Mouse (Mus musculus) thymus, postnatal 10 days (tissue): ENCODE measurements at regions not wholly inside any gene's neighbourhood (a gene's known extent, or its start where the extent isn't known, plus 50 kb on each side); places are given as distances from the start of the nearest gene placed in this dataset.
"Not testable (repeated sequence)": the region's sequence is repeated elsewhere in the genome, so short reads cannot be mapped to it uniquely, and the experiment has no call there.

Source experiments
- DNase-seq, 2 experiments: peaks; one replicate each; pipeline ENCODE4 v3.0.0; 2021; ENCODE audit warnings: low spot score in 2 of 2

DNA sequence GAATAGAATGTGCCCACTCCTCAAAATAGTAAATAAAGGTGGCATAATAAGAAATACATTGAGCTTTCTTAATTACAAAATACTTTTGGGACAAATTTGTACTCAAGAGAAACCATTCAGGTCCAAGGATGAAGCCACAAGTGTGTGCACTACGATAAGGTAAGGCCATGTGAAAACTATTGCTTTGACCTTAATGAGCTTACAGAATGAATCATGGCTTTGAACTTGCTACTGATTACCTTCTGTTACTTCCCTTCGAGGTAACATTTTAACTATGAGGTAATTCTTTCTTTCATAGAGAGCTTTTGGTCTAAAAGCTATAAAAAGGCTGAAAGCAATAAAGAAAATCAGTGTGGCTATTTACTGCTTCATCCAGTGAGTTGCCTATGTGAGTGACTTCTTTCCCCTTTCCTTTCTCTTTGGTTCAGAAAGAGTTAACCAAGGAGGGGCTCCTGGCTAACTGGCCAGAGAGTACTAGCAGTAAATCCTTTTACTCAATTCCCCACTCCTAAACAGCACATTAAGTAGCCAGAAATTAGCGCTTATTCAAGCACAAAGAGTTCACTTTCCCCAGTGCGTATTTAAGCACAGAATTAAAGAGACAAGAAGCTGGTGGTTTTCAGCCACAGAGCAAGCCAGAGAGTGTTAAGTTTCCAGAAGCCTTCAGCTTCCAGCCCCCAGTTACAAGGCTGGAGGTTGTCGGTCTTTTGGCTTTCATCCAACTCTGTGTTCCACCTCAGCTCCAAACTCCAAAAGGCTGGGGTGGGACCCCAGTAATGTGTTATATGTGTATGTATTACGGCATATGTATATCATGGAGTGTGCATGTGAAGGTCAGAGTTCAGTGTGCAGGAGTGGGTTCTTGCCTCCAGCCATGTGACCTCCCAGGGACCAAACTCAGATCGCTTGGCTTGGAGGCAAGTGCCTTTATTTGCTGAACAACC is 194.3 kb upstream of the Gm10131 start:
- DNase-seq, result no peak

DNA sequence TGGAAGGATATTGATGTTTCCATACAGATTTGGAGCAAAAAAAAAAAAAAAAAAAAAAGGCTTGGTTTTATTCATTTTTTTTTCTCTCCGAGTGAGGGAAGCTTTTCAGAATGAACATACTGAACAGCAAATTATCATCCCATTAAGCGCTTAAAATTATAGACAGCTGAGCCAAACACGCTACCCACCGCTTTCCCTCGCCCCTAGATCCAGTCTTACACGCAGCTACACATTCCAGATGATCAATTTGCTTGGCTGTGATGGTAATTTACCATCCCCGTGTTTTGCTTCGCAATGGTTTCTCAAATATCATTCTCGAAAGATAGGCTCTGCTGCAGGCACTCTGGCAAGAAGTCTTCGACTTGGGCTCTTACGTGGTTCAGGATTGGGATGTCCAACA is 192.3 kb upstream of the Gm10131 start:
- no peak for DNase-seq

DNA sequence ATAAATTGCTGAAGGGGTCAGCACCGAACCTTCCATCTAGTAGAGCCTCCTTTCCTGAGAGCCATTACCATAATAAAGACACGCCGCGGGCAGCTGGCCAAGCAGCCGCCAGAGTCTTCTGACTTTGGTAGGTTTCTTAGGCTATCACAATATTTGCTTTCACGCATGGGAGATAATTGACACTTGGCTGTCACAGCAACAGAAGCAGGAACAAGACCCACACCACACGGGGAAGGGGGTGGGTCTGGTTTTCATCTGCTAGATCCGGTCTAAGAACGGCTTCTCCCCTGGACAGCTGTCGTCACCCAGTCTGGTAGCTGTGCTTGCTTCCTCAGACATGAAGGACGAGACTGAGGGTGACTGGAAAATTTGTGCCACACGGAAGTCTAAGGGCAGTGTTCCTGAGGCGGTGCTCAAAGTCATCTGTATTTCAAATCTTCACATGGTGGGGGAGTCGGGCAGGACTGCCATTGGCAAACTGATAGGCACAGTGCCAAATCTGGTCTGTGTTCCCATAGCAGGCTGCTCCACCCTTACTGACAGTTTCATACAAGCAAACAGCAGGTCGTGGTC is 188.9 kb upstream of the Gm10131 start:
- no peak for DNase-seq

DNA sequence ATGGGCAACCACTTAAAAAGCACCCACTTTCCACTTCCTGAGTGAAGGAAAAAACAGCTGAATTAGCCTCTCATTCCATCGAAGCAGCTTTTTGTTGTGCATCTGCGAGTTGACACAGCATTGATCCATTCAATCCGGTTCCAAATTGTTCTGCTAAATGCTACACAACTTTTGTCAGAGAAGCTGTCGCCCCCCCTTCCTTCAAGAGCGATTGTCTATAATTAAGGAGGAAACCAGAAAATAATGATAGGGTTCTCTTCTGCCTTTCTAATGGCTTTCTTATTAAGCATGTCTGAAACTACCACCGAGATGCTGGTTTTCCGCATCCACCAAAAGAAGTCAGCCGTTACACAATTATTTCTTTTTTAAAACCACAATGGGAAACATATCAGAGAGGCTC is 183.2 kb upstream of the Gm10131 start:
- DNase-seq, result no peak

DNA sequence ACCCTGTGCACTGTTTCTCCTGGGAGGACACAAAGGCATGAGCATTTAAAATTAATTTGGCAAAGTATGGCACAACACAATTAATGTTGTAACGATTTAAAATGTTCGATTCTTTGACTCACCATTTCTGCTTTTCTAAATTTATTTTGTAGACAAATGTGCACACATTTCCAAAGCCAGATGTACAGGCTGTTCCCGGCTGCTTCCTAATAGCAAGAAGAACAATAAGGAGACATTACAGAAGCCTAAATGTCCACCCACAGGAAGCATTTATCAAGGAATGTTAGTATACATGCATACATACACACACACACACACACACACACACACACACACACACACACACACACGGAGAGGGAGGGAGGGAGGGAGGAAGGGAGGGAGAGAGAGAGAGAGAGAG is 179.1 kb upstream of the Gm10131 start:
- no peak for DNase-seq

DNA sequence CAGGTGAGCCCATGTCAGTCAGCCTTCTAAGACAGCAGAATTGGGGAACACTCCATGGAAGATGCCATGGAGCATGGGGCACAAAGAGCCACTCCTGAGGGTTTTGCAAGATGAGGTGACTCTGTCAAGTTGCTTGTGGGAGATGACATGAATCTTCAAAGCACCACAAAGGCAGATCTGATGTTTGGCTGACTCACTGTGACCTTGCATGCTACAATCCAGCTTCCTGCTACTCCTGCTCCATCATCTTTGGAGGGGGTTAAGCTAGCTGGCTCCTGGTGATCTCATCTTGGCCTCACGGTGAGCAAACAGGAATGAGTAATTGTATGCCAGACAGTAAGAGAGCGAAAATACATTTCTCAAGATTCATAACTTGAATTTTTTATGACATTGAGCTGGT is 176.3 kb upstream of the Gm10131 start:
- no peak for DNase-seq

DNA sequence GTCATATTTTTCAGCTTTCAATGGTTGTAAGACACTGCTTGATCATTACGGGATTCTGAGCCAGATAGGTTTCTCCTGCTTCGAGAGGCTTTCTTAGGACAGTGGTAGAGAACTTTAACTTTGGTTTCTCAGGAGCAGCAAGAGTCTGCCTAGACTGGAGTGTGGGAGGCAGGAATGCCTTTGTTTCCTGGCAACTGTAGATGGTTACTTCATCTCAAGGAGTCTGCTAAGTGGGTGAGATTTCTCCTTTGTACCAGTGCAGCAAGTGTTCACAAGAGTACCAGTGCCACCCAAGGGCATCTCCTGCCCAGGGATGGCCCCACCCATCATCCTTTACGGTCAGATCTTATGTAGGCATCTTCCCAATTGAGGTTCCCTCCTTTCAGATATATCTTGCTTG is 173.0 kb upstream of the Gm10131 start:
- DNase-seq, result no peak

DNA sequence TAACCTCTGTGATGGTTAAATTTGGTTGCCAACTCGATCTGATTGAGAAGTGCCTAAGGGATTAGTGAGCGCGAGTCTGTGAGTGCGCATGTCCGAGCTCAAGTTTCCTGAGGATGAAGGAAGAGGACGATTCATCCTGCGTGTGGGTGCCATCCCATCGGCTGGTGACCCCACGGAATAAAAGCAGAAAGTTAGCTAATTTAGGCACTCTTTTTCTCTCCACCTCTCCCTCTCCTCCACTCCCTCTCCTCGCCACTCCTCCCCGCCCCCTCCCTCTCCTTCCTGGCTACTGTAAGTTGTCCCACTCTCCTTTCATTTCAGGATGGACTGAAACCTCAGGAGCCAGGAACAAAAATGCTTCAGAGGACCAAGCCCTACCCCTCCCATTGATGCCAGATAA is 168.9 kb upstream of the Gm10131 start:
- no peak for DNase-seq

DNA sequence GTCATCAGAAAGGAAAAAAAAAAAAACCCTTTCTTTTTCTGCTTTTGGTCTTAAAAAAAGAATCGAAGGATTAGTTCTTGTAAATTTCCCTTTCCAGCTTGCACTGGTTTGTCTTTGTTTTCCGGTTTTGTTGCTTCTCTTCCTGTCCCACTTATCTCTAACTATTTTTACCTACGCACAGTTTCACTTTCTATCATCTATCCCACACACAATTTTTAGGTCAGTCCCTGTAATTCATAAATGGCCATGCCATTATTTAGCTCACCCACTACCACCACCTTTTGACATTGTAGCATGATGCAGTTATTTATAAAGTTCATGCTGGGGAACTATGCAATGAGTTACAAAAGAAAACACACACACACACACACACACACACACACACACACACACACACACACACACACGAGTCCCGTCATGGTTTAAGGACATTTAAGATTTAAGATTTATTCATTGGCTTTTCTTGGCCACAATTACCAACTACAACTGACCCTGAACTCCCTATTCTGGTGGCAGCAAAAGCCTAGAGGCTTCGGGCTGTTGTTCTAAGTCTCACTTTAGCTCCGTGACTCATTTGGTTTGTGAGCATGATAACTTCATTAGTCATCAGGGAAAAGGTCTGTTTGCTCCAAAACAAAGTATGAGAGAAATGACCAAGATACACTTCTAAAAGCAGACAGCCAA is 164.6 kb upstream of the Gm10131 start:
- DNase-seq, result no peak

DNA sequence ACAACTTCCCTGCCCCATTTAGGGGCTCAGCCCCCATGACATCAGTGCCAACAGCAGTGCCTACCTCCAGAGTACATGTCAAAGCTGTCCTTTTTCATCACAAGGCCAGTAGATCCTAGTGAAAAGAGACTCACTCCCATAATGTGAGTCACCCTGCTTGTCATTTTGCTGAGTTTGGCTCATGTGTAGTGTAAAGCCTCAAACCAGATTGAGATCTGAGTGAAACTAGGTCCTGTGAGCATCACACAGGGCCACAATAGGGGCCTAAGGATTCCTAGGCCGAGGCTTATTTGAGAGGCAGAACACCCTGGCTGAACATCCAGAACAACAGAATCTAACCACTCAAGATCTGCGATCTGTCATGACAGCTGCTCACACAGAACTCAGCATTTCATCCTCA is 163.3 kb upstream of the Gm10131 start:
- DNase-seq, result not testable (repeated sequence)

DNA sequence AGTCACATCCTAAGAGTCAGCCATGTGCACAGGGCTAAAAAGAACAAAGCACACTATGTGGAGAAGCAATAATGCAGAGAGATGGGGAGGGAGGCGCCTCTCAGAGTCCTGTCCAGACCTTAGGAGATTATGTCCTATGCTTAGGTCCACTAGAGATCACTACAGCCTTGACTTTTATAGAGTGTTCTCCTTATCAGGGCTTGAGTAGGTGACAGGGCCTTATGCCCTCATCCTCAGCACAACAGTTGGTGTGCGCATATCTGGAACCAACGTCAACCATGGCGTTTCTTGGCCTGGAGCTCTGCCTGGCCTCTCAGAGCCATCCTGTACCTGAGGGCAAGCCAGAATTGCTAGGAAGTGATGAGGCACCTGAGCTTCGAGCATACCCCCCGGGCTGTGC is 162.6 kb upstream of the Gm10131 start:
- DNase-seq, result no peak

DNA sequence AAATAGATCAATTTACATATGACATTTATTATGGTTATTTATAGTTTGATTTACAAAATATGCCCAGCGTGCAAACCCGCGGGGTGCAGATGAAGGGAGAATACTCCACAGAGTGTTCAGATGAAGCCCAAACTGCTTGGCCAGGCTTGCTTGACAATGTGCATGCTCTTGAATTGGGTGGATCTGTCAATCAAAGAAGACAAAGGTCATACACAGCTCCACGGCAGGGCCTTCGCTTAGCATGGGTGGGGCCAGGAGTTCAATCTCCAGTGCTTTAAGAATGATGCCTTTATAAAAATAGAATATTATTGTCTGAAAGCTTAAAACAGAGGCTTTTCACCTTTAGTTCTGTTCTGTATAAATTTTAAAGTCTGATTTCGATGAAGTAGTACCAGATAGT is 158.3 kb upstream of the Gm10131 start:
- DNase-seq, result no peak

DNA sequence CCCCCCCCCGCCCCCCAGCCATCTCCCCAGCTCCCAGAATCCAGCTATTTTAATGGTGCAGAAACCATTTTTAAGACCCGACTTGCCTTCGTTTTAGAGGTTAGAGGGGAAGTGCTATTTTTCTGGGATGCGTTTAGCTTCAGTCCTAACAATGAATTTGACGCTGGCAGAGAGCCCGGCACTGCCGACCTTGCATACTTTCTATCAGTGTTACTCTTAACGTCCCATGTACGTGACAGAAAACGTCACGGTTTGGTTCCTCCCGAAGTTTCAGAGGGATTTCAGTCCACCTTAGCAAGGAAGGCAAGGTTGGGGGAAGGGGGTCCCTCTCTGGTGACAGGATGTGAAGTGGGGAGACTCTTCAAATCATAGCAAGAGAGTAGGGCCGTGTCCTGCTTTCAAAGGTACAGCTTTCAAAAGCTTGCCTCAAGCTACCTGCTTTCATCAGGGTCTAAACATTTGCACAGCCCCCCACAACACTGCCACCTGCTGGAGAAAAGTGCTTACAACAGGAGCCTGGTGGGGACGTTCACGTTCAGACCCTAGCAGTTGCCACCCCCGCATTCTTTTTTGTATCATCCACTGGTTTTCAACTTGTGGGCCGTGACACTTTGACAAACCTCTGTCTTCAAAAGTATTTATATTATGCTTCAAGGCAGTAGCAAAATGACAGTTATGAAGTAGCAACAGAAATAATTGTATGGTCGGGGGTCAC is 157.4 kb upstream of the Gm10131 start:
- no peak for DNase-seq

DNA sequence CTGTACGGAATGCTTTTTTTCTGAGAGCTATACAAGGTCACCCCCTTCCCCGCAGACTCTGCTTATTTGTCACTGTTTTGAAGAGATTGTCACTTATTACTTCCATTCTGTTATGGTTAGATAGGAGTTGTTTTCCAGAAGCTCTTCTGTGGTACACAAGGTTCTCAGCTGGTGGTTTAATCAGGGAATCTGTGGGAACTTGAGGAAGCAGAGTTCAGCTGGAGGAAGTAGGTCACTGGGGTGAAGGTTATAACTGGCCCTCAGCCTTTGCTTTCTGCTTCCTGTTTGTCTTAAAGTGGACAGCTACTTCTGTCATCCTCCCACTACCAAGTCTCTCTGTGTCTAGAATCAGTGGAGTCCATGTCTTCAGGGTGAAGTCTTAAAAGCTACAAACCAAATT is 143.4 kb upstream of the Gm10131 start:
- DNase-seq, result no peak

DNA sequence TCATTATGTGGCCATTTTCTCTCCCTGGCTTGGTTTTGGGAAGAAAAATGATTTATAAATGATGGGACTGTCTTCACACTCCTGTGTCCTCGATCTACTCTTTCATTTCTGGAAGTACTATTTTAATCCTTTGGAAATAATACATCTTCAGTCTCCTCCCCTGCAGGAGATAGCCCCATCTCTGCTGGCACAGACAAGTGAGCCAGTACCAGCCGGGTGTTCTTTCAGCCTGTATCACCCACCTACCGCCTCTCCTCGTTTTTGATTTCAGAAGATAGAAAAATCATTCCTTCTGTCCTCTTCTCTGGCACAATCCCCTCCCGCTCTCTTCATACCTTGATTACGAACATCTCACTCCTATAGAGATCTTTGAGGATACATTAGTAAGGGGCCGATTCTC is 140.4 kb upstream of the Gm10131 start:
- no peak for DNase-seq

DNA sequence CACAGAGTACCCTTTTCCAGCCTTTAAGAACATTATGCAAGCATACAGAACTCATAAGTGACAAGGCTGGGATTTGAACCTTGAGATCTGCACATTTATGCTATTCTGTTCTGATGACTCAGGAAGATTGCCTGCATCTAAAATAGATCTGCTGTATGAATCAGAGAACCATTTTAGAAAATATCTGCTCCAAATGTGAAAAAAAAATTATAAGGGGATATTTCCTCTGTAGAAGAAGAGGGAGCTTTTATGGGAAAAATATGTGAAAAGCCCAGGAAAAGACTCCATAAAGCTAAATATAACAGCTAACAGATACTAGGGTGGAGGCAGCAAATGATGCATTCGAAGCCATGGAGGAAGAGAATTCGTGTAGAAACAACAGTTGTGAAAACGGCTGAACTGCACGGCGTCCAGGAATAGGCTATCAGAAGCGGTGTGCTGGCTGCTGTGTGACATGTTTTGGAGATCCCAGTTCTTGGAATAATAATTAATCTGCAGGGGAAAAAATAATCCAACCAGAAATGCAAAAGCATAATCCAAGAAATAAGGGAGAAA is 127.9 kb upstream of the Gm10131 start:
- DNase-seq, result no peak

DNA sequence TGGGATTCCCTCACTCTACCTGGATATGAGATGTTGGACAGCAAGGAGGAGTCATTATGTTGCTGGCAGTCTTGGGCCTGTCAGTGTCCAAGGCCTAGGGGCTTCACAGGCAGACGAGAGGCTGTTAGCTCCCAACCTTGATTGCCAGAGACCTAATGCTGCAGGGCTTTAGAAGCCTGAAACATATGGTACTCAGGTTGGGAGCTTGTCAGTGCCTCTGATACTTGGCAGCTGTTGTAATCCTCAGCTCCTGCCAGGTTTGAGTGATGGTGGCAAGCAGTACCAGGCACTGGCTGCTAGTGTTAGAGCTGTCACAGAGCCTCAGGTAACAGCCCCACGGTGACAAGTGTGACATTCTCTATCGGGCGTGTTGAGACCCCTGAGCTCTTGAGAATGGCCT is 122.2 kb upstream of the Gm10131 start:
- no peak for DNase-seq

DNA sequence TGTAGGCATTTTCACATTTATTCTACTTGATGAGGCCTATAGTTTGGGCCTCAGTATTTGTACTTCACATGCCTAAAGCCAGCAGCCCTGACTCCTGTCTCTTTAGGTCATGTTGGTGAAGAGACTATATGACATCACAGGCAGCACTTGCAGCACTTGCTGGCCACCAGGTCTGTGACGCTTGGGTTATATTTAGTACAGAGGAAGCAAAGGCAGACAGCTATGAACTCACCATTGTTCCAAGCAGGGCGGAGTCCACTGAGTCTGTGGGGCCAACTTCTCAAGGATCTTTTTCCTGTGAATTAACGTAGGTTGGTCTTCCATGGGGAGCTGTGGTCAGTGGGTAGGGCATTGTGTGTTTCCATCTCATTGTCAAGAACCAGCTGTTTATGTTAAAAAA is 117.9 kb upstream of the Gm10131 start:
- DNase-seq, result no peak

DNA sequence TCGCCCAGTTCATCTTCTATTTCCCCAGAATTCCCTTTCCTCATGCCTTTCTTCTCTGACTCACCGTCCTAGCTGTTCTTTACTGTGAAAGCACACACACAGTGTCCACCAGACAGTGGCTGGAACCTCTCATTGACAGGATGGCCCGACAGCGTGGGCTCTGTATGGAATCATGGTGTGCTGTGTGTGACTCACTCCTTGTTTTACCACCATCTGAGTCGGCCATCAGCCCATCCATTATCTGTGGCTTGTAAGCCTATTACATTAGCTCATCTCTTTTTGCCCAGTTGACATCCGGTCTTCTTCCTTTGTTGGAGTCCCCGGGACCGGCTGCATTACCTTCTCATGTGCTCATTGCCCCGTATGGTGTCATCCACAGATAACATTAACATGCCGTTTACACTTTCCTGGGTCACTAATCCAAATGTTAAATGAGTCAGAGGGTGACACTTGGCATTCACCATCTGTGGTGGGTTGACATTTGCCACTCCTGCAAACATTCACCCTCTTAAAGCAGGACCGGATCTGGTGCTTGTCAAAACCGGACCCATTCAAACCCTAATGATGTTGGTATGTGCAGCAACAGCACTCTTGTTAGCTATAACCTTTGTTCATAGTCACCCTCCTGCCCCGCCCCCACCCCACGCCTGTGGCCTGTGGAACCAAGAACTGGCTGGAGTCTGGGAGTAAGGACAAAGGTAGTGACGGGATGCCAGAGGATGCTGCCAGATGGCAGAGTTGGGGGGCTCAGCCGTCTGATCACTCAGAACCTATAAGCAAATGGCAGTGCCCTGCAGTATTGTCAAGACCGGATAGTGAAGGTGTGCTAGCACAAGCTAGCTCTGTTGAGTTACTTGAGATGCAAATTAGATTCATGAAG is 113.7 kb upstream of the Gm10131 start:
- no peak for DNase-seq

DNA sequence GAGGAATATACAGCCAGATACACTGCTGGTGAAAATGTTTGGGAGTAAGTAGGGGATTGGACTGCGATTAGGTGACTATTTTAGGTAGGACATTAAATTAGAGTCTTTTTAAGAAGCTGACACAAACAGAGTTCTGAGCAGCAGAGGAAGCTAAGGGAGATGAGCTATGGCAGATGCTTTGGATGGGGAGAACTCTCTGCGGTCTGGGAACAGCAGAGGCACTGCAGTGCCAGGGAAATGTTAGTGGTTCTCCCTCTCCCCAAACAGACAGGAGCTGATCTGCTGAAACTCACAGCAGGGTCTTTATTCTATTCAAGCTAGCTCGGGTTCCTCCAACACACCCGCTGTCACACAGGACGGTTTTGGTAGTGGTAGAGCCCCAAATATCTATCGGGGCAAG is 110.7 kb upstream of the Gm10131 start:
- no peak for DNase-seq
